Mouse (Mus musculus) duodenum, adult 2 months (tissue): ENCODE results near the gene Rps13. TPM values are rescaled to one million over a fixed set of nuclear protein-coding genes. Genes with fewer than 3 reads are reported as not detected.

Experiments used
- polyA plus RNA-seq: library from polyadenylated mRNA; depleted of rRNA; stranded (reverse); fragments of >200 nt; gene quantifications from 2 replicates; pipeline ENCODE4 v1.2.3, GENCODE M21; 2012; ENCODE audit warnings: low replicate concordance; rRNA removed

The Rps13 gene
- 29.0 and 62.6 TPM in 2 replicates for polyA plus RNA-seq

DNA sequence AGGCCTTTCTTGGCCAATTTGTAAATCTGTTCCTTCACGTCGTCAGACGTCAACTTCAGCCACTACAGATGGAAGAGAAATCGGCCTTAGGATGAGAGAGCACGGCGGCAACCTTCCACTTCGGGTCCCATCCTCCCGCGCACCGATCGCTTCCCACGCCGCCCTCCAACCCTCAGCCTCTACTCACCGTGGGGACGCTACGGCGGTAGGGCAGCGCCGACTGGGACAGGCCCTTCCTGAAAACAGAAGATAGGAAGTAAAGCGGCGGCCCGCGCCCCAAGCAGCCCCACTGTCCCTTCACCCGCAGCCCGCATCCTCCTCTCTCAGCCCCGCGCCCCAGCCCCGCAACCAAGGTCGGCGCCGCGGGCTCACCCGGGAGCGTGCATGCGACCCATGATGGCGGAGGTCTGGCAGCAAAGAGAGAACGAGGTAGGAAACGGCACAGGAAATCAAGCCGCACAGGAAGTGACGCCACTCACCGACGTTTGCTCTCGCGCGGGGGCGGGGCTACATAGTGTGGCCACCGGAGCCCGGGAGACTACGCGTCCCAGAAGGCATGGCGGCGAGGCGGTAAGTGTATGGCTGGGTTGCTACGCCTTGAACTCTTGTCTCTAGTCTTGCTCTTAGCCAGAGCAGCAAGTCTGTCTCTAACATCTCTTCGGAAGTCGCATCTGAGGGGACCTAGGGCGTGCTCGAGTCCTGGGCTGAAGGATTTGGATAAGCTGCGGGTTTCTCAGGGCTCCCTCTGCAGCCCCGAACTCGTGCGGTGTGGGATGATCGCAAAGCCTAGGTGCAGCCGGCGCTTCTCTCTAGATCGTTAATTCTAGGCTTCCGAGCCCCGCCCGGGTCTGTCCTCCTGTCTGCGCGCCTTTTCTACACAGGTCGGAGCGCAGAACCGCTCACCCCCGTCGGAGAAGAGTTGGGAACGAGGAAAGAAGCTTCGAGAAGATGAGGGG lies at the start of gene Rps13:
TSS of gene Rps13 (minus strand) at position 483 of the 956 bp plus-strand sequence.

DNA sequence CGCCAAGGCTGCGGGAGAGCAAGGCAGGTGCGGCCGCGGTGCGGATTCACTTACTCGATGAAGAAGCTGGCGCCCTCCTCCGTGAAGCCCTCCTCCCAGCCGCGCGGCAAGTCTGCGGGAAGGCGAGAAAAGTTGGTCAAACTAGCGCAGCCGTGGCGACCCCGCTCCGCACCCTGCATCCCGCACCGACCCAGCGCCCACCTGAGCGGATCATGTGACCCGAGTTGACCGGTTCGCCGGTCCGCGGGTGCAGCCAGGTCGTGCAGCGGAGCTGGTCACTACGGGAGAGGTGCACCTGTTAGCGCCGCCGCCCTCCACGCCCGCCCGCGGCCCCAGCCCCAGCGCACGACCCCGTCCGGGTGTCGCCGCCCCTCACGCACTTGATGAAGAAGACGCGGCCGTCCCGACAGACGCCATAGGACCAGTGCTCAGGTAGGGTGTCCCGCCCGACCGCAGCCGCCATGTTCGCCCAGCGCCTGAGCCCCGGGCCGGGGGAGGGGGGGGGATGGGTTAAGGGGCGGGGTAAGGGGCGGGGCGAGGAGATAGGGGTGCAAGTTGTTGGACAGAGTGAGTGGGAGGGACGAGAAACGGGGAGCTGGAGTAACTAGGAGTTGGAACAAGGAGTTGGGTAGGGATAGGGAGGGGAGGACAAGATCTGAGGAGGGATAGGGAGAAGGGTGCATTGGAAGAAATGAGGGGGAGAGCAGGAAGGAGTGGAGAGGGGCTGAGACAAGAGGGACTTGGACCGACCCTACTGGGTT lies 25.9 kb downstream of the Rps13 start, which contains the start of gene Plekha7:
TSS of gene Plekha7 (minus strand) at position 506 of the 761 bp plus-strand sequence.

Other genes starting within 250 kb of the Rps13 start
- gene Gm4353, start 249.6 kb downstream of the Rps13 start, polyA plus RNA-seq, result 0.11 and 2.3 TPM in 2 replicates
- 24.2 and 29.2 TPM in 2 replicates for gene Plekha7, start 25.8 kb downstream of the Rps13 start, polyA plus RNA-seq
- gene Pik3c2a, start 109.3 kb upstream of the Rps13 start, polyA plus RNA-seq, result 0.69 and 2.1 TPM in 2 replicates
- 0.89 TPM in 1 of 2 replicates, not detected in the other for gene Nucb2, start 170.2 kb upstream of the Rps13 start, polyA plus RNA-seq